Mouse (Mus musculus): ENCODE measurements around the gene Smap2.

DNA sequence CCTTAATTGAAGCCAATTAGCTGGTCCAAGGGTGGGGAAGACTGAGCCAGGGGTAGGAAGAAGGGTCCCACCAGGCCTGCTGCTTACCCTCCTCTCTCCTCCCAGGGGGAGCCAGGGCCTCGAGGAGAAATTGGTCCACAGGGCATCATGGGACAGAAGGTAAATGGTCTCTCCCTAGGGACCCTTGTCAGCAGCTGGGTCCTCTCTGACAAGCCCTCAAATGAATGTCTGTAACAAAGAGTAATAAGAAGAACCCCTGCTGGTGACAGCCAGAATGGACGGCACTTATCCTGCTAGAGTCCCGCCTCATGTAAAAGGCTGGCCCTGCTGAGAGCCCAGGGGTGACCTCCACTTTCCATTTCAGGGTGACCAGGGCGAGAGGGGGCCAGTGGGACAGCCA, 34.8 kb upstream of the Smap2 start:
- TF ChIP-seq POLR2A (IDR thresholded peaks at IDR 0.05; ENCODE audit: control insufficient read depth, extremely low read depth, insufficient read depth, low read length, poor library complexity) (no peak), CTCF (IDR thresholded peaks at IDR 0.05; ENCODE audit: borderline replicate concordance, control insufficient read depth, extremely low read depth, insufficient read depth, low read length, poor library complexity) (no peak)
